8 mouse cellular contexts compared by ENCODE assay signal in genomic region chr6:108668321-108668786, GRCm38 (mm10). TPM values are rescaled to one million over a fixed set of nuclear protein-coding genes. Genes with fewer than 3 reads are reported as not detected.
A peak's percentile ranks its signal among the peaks of the same experiment; 100 is the strongest.
DNase-seq lines count a peak whose midpoint lies in the region; ATAC-seq and TF ChIP-seq lines count a peak whose summit lies in the region.

No protein-coding gene starts in this region.

- peak overlapping the region; percentile 57 for H3K9ac ChIP-seq in ES-Bruce4 (ENCODE audit: low read depth, poor library complexity, severe bottlenecking)
- no peak overlapping the region for H3K9ac ChIP-seq in liver, embryonic 15.5 days

- 4% methylated on average over 30 of the region's 30 CpGs for WGBS in liver, embryonic 15.5 days (ENCODE audit: insufficient replicate concordance)

- TF ChIP-seq POLR2A in ES-Bruce4 (IDR thresholded peaks at IDR 0.05; ENCODE audit: insufficient read depth, low read length) = no peak

- no peaks in the 10 kb centered on the region for H3K9me3 ChIP-seq in ES-Bruce4 (replicated peaks; ENCODE audit: control insufficient read depth, insufficient read depth, low read length, poor library complexity, severe bottlenecking)
- no peaks in the 10 kb centered on the region for H3K9me3 ChIP-seq in liver, embryonic 15.5 days (replicated peaks)

- H3K4me2 ChIP-seq in liver, embryonic 15.5 days = peak overlapping the region; percentile 62

- TF ChIP-seq EP300 in ES-Bruce4 (IDR thresholded peaks at IDR 0.05; ENCODE audit: insufficient read depth, low read depth, low read length) = peak; percentile 98

- DNase-seq in cerebellum, adult 9-11 months = peak; percentile 94
- DNase-seq in frontal cortex, adult 2 months (ENCODE audit: extremely low spot score in 1 of 2, low spot score in 1 of 2) = peak; percentile 68 to 84
- DNase-seq in heart, postnatal 4 days = peak; percentile 95
- peak; percentile 60 to 80 for DNase-seq in layer of hippocampus, adult 18-20 months (ENCODE audit: low spot score in 2 of 2)
- peak; percentile 77 for DNase-seq in neural tube, embryonic 10.5 days (ENCODE audit: extremely low spot score, low spot score)
- DNase-seq in telencephalon, adult 2 months (ENCODE audit: low read depth, low spot score) = peak; percentile 54

- H3K27me3 ChIP-seq in ES-Bruce4 (ENCODE audit: control insufficient read depth, insufficient read depth, low read length, poor library complexity, severe bottlenecking) = no peaks in the 10 kb centered on the region
- peaks cover 17% of the 10 kb centered on the region for H3K27me3 ChIP-seq in liver, embryonic 15.5 days

- peaks cover 12% of the 10 kb centered on the region for H3K4me1 ChIP-seq in ES-Bruce4 (ENCODE audit: control insufficient read depth, insufficient read depth, low read length)
- H3K4me1 ChIP-seq in liver, embryonic 15.5 days (replicated peaks) = peaks cover 25% of the 10 kb centered on the region

- peaks cover 10% of the 10 kb centered on the region for H3K36me3 ChIP-seq in ES-Bruce4 (ENCODE audit: control insufficient read depth, insufficient read depth, low read length, poor library complexity, severe bottlenecking)
- H3K36me3 ChIP-seq in liver, embryonic 15.5 days (replicated peaks) = peaks cover 14% of the 10 kb centered on the region

- H3K27ac ChIP-seq in ES-Bruce4 (ENCODE audit: insufficient read depth, low read length) = no peak overlapping the region; the same call in 1 of the 2 replicates
- no peak overlapping the region for H3K27ac ChIP-seq in liver, embryonic 15.5 days (replicated peaks)

- peak overlapping the region; percentile 29 for H3K4me3 ChIP-seq in ES-Bruce4 (ENCODE audit: low read depth, low read length)
- peak overlapping the region; percentile 26 for H3K4me3 ChIP-seq in liver, embryonic 15.5 days (replicated peaks)

- TF ChIP-seq CTCF in ES-Bruce4 (IDR thresholded peaks at IDR 0.05; ENCODE audit: low read depth, low read length) = no peak

- peak; percentile 57 for ATAC-seq in liver, embryonic 15.5 days (ENCODE audit: insufficient read depth)

RNA-seq across cellular contexts. Expression of gene Bhlhe40, which starts 7.9 kb away (rescaled TPM):
- polyA plus RNA-seq in ES-Bruce4 (2011; ENCODE audit: insufficient read depth, insufficient read length, low read depth, missing spikeins) = 39.2 and 40.3 TPM in 2 replicates
- 55.7 and 63.4 TPM in 2 replicates for polyA plus RNA-seq in frontal cortex, adult 2 months (2012; rRNA removed)
- total RNA-seq in heart, postnatal 4 days (2021) = 10 to 100 TPM; 59.9 to 74.1 TPM
- total RNA-seq in layer of hippocampus, adult 18-20 months (2021) = 100 to 1,000 TPM; 119 to 123 TPM
- polyA plus RNA-seq in liver, embryonic 15.5 days (2015; fragmentation: Nextera tagmentation; extraction: Ambion mirVana) = 13.2 and 14.0 TPM in 2 replicates
